In the genomic region with DNA sequence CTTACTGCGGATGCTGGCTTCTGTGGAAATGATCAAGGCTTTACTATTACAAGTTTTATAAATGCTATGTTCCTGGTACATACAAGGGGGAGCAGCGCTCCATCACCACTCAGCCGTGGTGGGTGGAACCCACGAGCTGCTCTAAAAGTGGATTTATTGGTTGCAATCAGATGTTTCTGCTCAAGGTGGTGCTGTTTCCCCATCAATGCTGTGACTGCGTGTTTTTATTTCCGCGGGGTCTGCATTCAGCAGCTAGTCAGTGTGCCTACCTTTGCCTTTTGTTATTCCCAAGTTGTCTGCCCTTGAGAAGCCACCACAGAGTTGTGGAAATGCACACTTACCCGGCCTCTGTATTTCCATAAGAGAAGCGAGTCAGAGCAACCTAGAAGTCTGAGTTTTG, we compare ENCODE assay signal across 8 mouse cellular contexts.
DNase-seq lines count a peak whose midpoint lies in the region; ATAC-seq and TF ChIP-seq lines count a peak whose summit lies in the region.

No protein-coding gene starts in this region.

- WGBS in heart, embryonic 16.5 days: 23% methylated on average over 9 of the region's 9 CpGs
- 20% methylated on average over 9 of the region's 9 CpGs for WGBS in lung, embryonic 14.5 days

- dilution Hi-C loops in CH12.LX (cut with MboI; ENCODE audit: extremely low pct_ligation_motif_present, extremely low pct_unique_long_range_greater_than_20kb, low sequenced_read_pairs): no loop called here

- peak; percentile 99 for TF ChIP-seq RAD21 in CH12.LX (IDR thresholded peaks at IDR 0.05; ENCODE audit: low read depth, low read length)

- DNase-seq in 3134 (ENCODE audit: extremely low read depth, insufficient read length, low spot score): peak; percentile 35
- peak; percentile 53 for DNase-seq in CH12.LX (ENCODE audit: extremely low read depth)
- DNase-seq in embryo, embryonic 10 days (ENCODE audit: low spot score): peak; percentile 78
- peak; percentile 45 to 58 for DNase-seq in kidney, postnatal 36 days
- peak; percentile 87 for DNase-seq in lung, embryonic 14.5 days
- DNase-seq in retina, embryonic 14.5 days (ENCODE audit: low spot score): peak; percentile 84

- H3K79me2 ChIP-seq in CH12.LX (replicated peaks; ENCODE audit: control insufficient read depth, extremely low read depth, insufficient read depth, poor library complexity, severe bottlenecking): no peaks in the 10 kb centered on the region

- H3K4me2 ChIP-seq in CH12.LX (ENCODE audit: insufficient read depth, low read depth, poor library complexity, severe bottlenecking): no peak overlapping the region
- H3K4me2 ChIP-seq in heart, embryonic 16.5 days (ENCODE audit: low read depth, low read length): 0 out of 2 replicates have a peak overlapping the region, but pooled peaks have one; percentile 5
- no peak overlapping the region for H3K4me2 ChIP-seq in lung, embryonic 14.5 days

- peaks cover 0 to 21% of the 10 kb centered on the region in 2 experiments for H3K36me3 ChIP-seq in CH12.LX (replicated peaks in 1 of 2; ENCODE audit: control insufficient read depth in 1 of 2, insufficient read depth in 1 of 2, low read length in 1 of 2)
- no peaks in the 10 kb centered on the region for H3K36me3 ChIP-seq in heart, embryonic 16.5 days (ENCODE audit: control insufficient read depth, insufficient read depth)
- H3K36me3 ChIP-seq in lung, embryonic 14.5 days (ENCODE audit: insufficient read depth): no peaks in the 10 kb centered on the region

- no peaks in the 10 kb centered on the region for H3K9me3 ChIP-seq in CH12.LX (replicated peaks; ENCODE audit: low read length)
- H3K9me3 ChIP-seq in heart, embryonic 16.5 days (replicated peaks; ENCODE audit: control insufficient read depth, low read length): no peaks in the 10 kb centered on the region
- H3K9me3 ChIP-seq in lung, embryonic 14.5 days (ENCODE audit: low read depth, low read length): no peaks in the 10 kb centered on the region

- peak; percentile 38 to 94; a peak in 3 of 4 replicates for TF ChIP-seq CTCF in CH12.LX (conservative IDR thresholded peaks at IDR 0.05 in 1 of 2, IDR thresholded peaks at IDR 0.05 in 1 of 2; ENCODE audit: low read depth in 2 of 2, low read length in 2 of 2)
- TF ChIP-seq CTCF in lung, embryonic 14.5 days (IDR thresholded peaks at IDR 0.05; ENCODE audit: low read depth): peak; percentile 87

- no peak overlapping the region for H3K9ac ChIP-seq in CH12.LX (ENCODE audit: insufficient read depth, low read depth)
- no peak overlapping the region for H3K9ac ChIP-seq in heart, embryonic 16.5 days (ENCODE audit: low read length)
- H3K9ac ChIP-seq in lung, embryonic 14.5 days: peak overlapping the region; percentile 23; the same call in 1 of the 2 replicates

- H3K27me3 ChIP-seq in CH12.LX (replicated peaks): no peaks in the 10 kb centered on the region
- H3K27me3 ChIP-seq in heart, embryonic 16.5 days (ENCODE audit: control insufficient read depth, insufficient read depth, low read length): no peaks in the 10 kb centered on the region
- H3K27me3 ChIP-seq in lung, embryonic 14.5 days (ENCODE audit: insufficient read depth, low read length): no peaks in the 10 kb centered on the region

- TF ChIP-seq EP300 in CH12.LX (IDR thresholded peaks at IDR 0.05; ENCODE audit: low read length): no peak

- no peak overlapping the region for H3K4me3 ChIP-seq in CH12.LX (replicated peaks in 1 of 3; ENCODE audit: low read depth in 2 of 3, low read length in 2 of 3, poor library complexity in 1 of 3)
- H3K4me3 ChIP-seq in heart, embryonic 16.5 days (ENCODE audit: low read length): no peak overlapping the region
- H3K4me3 ChIP-seq in lung, embryonic 14.5 days (ENCODE audit: low read depth, low read length): no peak overlapping the region

- no peak for ATAC-seq in heart, embryonic 16.5 days (replicated peaks; ENCODE audit: extremely low read depth, insufficient read depth, low FRiP score)
- ATAC-seq in lung, embryonic 14.5 days (ENCODE audit: insufficient read depth): 0 out of 2 replicates have a peak, but pooled peaks have one; percentile 21
- no peak for ATAC-seq in monocyte, adult 5-6 weeks (replicated peaks; ENCODE audit: insufficient number of reproducible peaks, low FRiP score, low TSS enrichment, poor library complexity, severe bottlenecking)

- H3K27ac ChIP-seq in CH12.LX (ENCODE audit: insufficient read depth, low read depth): no peak overlapping the region
- no peak overlapping the region for H3K27ac ChIP-seq in heart, embryonic 16.5 days (ENCODE audit: low read length)
- no peak overlapping the region for H3K27ac ChIP-seq in lung, embryonic 14.5 days (ENCODE audit: low read depth)

- peaks cover 2 to 20% of the 10 kb centered on the region in 2 experiments; a peak in 3 of 4 replicates for H3K4me1 ChIP-seq in CH12.LX (ENCODE audit: control insufficient read depth in 1 of 2, insufficient read depth in 2 of 2)
- H3K4me1 ChIP-seq in heart, embryonic 16.5 days (ENCODE audit: control insufficient read depth, insufficient read depth, low read length): peaks cover 28% of the 10 kb centered on the region
- peaks cover 32% of the 10 kb centered on the region for H3K4me1 ChIP-seq in lung, embryonic 14.5 days (ENCODE audit: insufficient read depth)

- no peak for TF ChIP-seq POLR2A in CH12.LX (IDR thresholded peaks at IDR 0.05; ENCODE audit: low read depth, low read length)

- in situ Hi-C loops in CH12.LX (cut with MboI; ENCODE audit: low pct_ligation_motif_present, low pct_unique_long_range_greater_than_20kb, low sequenced_read_pairs): loop anchor here (5.0 kb wide), 2 partner anchors 183 to 308 kb away; no protein-coding TSS in a partner anchor

TF ChIP-seq in CH12.LX, 34 proteins besides CTCF, POLR2A, EP300 and RAD21:
- TF ChIP-seq E2F4 (IDR thresholded peaks at IDR 0.05; ENCODE audit: insufficient replicate concordance, low read depth, low read length): no peak
- peak; percentile 91 for TF ChIP-seq ZC3H11A (IDR thresholded peaks at IDR 0.05; ENCODE audit: low read depth, low read length)
- TF ChIP-seq SMC3 (IDR thresholded peaks at IDR 0.05; ENCODE audit: low read depth, low read length): peak; percentile 96

Comparison
In these comparisons a context has a peak if more than half of its experiments do, and no peak if none do; other contexts are left out.
1. DNase-seq: peak in every context shown above with its lines; median percentile 87 in lung, embryonic 14.5 days; 84 in retina, embryonic 14.5 days; 78 in embryo, embryonic 10 days; 53 in CH12.LX; 52 in kidney, postnatal 36 days; 35 in 3134.